Comparison of ENCODE assay signal across 39 mouse cellular contexts in the genomic region with DNA sequence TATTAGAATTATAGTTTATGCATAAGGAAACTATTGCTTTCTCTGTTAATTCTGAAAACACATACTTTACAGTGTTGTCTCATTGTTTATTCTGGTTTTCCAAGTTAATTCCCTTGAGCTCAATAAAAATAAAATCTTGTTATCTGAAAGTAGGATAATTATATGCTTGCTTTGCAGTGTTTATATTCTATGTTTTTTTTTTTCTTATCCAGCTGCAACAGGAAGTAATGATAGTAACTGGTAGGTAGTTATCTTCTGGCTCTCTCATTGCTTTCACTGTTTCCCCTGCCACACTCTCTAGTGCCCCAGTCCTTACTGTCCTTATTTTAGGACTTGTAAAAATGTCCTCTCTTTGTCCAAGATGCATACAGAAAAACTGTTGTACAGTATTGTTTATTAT. TPM values are rescaled to one million over a fixed set of nuclear protein-coding genes. Genes with fewer than 3 reads are reported as not detected.
"Had no signal": no experiment of that assay in that cellular context is flagged by ENCODE, and none has a peak within 500 bp of the region (broad histone marks: within the 10 kb centered on the region; RNA-seq: fewer than 3 reads in every experiment).

No protein-coding gene starts in this region.

- H3K36me3 ChIP-seq: embryonic facial prominence, embryonic 10.5 days; embryonic facial prominence, embryonic 12.5 days; embryonic facial prominence, embryonic 13.5 days; embryonic facial prominence, embryonic 15.5 days; forebrain, embryonic 10.5 days; forebrain, embryonic 12.5 days; forebrain, embryonic 15.5 days had no signal

- H3K4me3 ChIP-seq: embryonic facial prominence, embryonic 10.5 days; embryonic facial prominence, embryonic 12.5 days; embryonic facial prominence, embryonic 13.5 days; embryonic facial prominence, embryonic 15.5 days; erythroblast, embryonic 14.5 days; forebrain, embryonic 10.5 days; forebrain, embryonic 12.5 days; forebrain, embryonic 13.5 days; forebrain, embryonic 15.5 days; gastrocnemius, adult 2 months; heart, adult 2 months had no signal

- H3K27ac ChIP-seq: embryonic facial prominence, embryonic 10.5 days; embryonic facial prominence, embryonic 12.5 days; embryonic facial prominence, embryonic 13.5 days; embryonic facial prominence, embryonic 15.5 days; forebrain, embryonic 10.5 days; forebrain, embryonic 12.5 days; forebrain, embryonic 13.5 days; forebrain, embryonic 15.5 days; gastrocnemius, adult 2 months; heart, adult 2 months had no signal

- DNase-seq: cerebellum, adult 9-10 months; cerebellum, adult 9-11 months; cerebellum, postnatal 10 days; cerebellum, postnatal 14 days; cerebellum, postnatal 25 days; cerebellum, postnatal 36 days; embryo, embryonic 11 days; forebrain, postnatal 0 days; gastrocnemius, adult 2 months; gastrocnemius, postnatal 10 days; gastrocnemius, postnatal 14 days; gastrocnemius, postnatal 25 days; gastrocnemius, postnatal 36 days; heart, adult 11 months; heart, adult 18-20 months; heart, adult 2 months had no signal

- H3K9ac ChIP-seq: embryonic facial prominence, embryonic 12.5 days; embryonic facial prominence, embryonic 13.5 days; embryonic facial prominence, embryonic 15.5 days; forebrain, embryonic 12.5 days; forebrain, embryonic 13.5 days; forebrain, embryonic 15.5 days; forebrain, postnatal 0 days had no signal

- ATAC-seq: forebrain, embryonic 13.5 days; forebrain, embryonic 14.5 days; forebrain, embryonic 15.5 days; forebrain, embryonic 16.5 days; forebrain, postnatal 0 days had no signal

- H3K27me3 ChIP-seq: embryonic facial prominence, embryonic 12.5 days; embryonic facial prominence, embryonic 13.5 days; embryonic facial prominence, embryonic 15.5 days; forebrain, embryonic 12.5 days; forebrain, embryonic 13.5 days; forebrain, embryonic 15.5 days had no signal

- H3K9me3 ChIP-seq: embryonic facial prominence, embryonic 10.5 days; embryonic facial prominence, embryonic 12.5 days; embryonic facial prominence, embryonic 13.5 days; embryonic facial prominence, embryonic 15.5 days; forebrain, embryonic 10.5 days; forebrain, embryonic 12.5 days; forebrain, embryonic 13.5 days; forebrain, embryonic 15.5 days had no signal

RNA-seq across cellular contexts. Expression of a gene that starts 13.7 kb away (rescaled TPM):
- polyA plus RNA-seq: cortical plate, adult 2 months; erythroblast, embryonic 14.5 days; forebrain, embryonic 12.5 days; forebrain, embryonic 14.5 days; forebrain, embryonic 15.5 days; forebrain, embryonic 16.5 days; frontal cortex, adult 2 months had no signal

RNA-seq across cellular contexts. Expression of a gene that starts 46.5 kb away (rescaled TPM):
- total RNA-seq: common myeloid progenitor, adult 5-6 weeks; forebrain, postnatal 0 days; gastrocnemius, adult 18-20 months; gastrocnemius, adult 2 months; gastrocnemius, adult 8-10 months; gastrocnemius, postnatal 10 days; gastrocnemius, postnatal 14 days; gastrocnemius, postnatal 25 days; gastrocnemius, postnatal 36 days; gastrocnemius, postnatal 4 days; granulocyte monocyte progenitor cell, adult 5-6 weeks; heart, adult 18-20 months; heart, adult 2 months; heart, adult 8-10 months had no signal
- polyA plus RNA-seq: cortical plate, adult 2 months; embryonic facial prominence, embryonic 10.5 days; embryonic facial prominence, embryonic 11.5 days; embryonic facial prominence, embryonic 12.5 days; embryonic facial prominence, embryonic 13.5 days; embryonic facial prominence, embryonic 14.5 days; erythroblast, embryonic 14.5 days; forebrain, embryonic 10.5 days; forebrain, embryonic 11.5 days; forebrain, embryonic 12.5 days; forebrain, embryonic 13.5 days; forebrain, embryonic 14.5 days; forebrain, embryonic 15.5 days; forebrain, embryonic 16.5 days; forebrain, postnatal 0 days; frontal cortex, adult 2 months; gonadal fat pad, adult 2 months; heart, adult 2 months had no signal

RNA-seq across cellular contexts. Expression of a gene that starts 58.6 kb away (rescaled TPM):
- total RNA-seq: common myeloid progenitor, adult 5-6 weeks; forebrain, postnatal 0 days; gastrocnemius, adult 18-20 months; gastrocnemius, adult 2 months; gastrocnemius, adult 8-10 months; gastrocnemius, postnatal 10 days; gastrocnemius, postnatal 14 days; gastrocnemius, postnatal 25 days; gastrocnemius, postnatal 36 days; gastrocnemius, postnatal 4 days; granulocyte monocyte progenitor cell, adult 5-6 weeks; heart, adult 18-20 months; heart, adult 2 months; heart, adult 8-10 months had no signal
- polyA plus RNA-seq: cortical plate, adult 2 months; embryonic facial prominence, embryonic 10.5 days; embryonic facial prominence, embryonic 11.5 days; embryonic facial prominence, embryonic 12.5 days; embryonic facial prominence, embryonic 13.5 days; erythroblast, embryonic 14.5 days; forebrain, embryonic 10.5 days; forebrain, embryonic 11.5 days; forebrain, embryonic 12.5 days; forebrain, embryonic 13.5 days; forebrain, embryonic 14.5 days; forebrain, embryonic 15.5 days; forebrain, embryonic 16.5 days; forebrain, postnatal 0 days had no signal
